Mouse (Mus musculus) lung, postnatal 0 days (tissue): ENCODE data around the gene Grap2. TPM values are rescaled to one million over a fixed set of nuclear protein-coding genes. Genes with fewer than 3 reads are reported as not detected.

ENCODE experiments used
- ATAC-seq: fragments of 200-750 bp; cut with Nextera tagmentation; 2 replicates; pipeline ENCODE4 v1.8.0; 2017; ENCODE audit warnings: moderate library complexity
- DNase-seq: peaks from one replicate; pipeline ENCODE4 v3.0.0-alpha.2; 2016; ENCODE audit warnings: low spot score
- H3K27ac ChIP-seq: fragments of 300-500 bp; sonication (generic); 2 replicates; pipeline ENCODE4 v1.5.1; 2014; ENCODE audit warnings: antibody characterized with exemption, mild to moderate bottlenecking, low read length, mixed read lengths
- H3K27me3 ChIP-seq: fragments of 300-500 bp; sonication (generic); replicated peaks from 2 replicates; pipeline ENCODE4 v1.6.1; 2014; ENCODE audit warnings: low read length, mixed read lengths; ENCODE audit not compliant: insufficient read depth
- H3K36me3 ChIP-seq: fragments of 300-500 bp; sonication (generic); 2 replicates; pipeline ENCODE4 v1.6.1; 2014; ENCODE audit warnings: low read length, mixed read lengths; ENCODE audit not compliant: insufficient read depth
- H3K4me1 ChIP-seq: fragments of 300-500 bp; sonication (generic); 2 replicates; pipeline ENCODE4 v1.6.1; 2014; ENCODE audit warnings: antibody characterized with exemption, low read depth, low read length, mixed read lengths; ENCODE audit not compliant: insufficient read depth
- H3K4me2 ChIP-seq: fragments of 300-500 bp; sonication (generic); replicated peaks from 2 replicates; pipeline ENCODE4 v1.6.1; 2014; ENCODE audit warnings: low read depth, mild to moderate bottlenecking, low read length, moderate library complexity, mixed read lengths
- H3K4me3 ChIP-seq: fragments of 300-500 bp; sonication (generic); 2 replicates; pipeline ENCODE4 v1.5.1; 2014; ENCODE audit warnings: low read depth, low read length
- H3K9ac ChIP-seq: fragments of 300-500 bp; sonication (generic); replicated peaks from 2 replicates; pipeline ENCODE4 v1.6.1; 2014; ENCODE audit warnings: low read depth, mild to moderate bottlenecking
- H3K9me3 ChIP-seq: fragments of 300-500 bp; sonication (generic); 2 replicates; pipeline ENCODE4 v1.6.1; 2016; ENCODE audit warnings: low read length, mixed read lengths
- CTCF ChIP-seq: IDR thresholded peaks from 2 replicates; pipeline ENCODE4 v1.5.1; 2016; ENCODE audit warnings: antibody characterized with exemption, mild to moderate bottlenecking
- EP300 ChIP-seq: IDR thresholded peaks from 2 replicates; pipeline ENCODE4 v1.6.1; 2016; ENCODE audit warnings: antibody characterized with exemption, mild to moderate bottlenecking, control low read depth
- WGBS: fragments of 180-500 bp; shearing (Covaris S2); extraction: QIAGEN DNeasy Blood & Tissue Kit; methylation state at CpG from one replicate; pipeline ENCODE4 v1.1.7; 2014; 5-methylcytosine and 5-hydroxymethylcytosine counted together
- polyA plus RNA-seq: library from polyadenylated mRNA; unstranded; fragments of >200 nt; fragmentation: Nextera tagmentation; extraction: Ambion mirVana; gene quantifications from 2 replicates; pipeline ENCODE4 v1.2.1, GENCODE M21; 2015

Gene Grap2
- polyA plus RNA-seq, 1 experiment from 2014 or later = 1.9 TPM

GRCm38 (mm10) chr15:80572811-80573520, 572 bp downstream of the Grap2 start:
- Histone ChIP-seq H3K4me1 (no peaks in the 10 kb centered on the region), H3K36me3 (no peaks in the 10 kb centered on the region), H3K27ac (no peak overlapping the region), H3K27me3 (0 out of 2 replicates have a peak, but pooled peaks cover 3% of the 10 kb centered on the region), H3K9me3 (no peaks in the 10 kb centered on the region), H3K4me3 (no peak overlapping the region), H3K4me2 (no peak overlapping the region), H3K9ac (no peak overlapping the region)
- no peak for TF ChIP-seq CTCF
- TF ChIP-seq EP300 = no peak
- 71% methylated on average over 9 of the region's 9 CpGs for whole genome bisulfite sequencing
- ATAC-seq (no peak), DNase-seq (no peak)

GRCm38 (mm10) chr15:80574211-80575040, 2.0 kb downstream of the Grap2 start:
- TF ChIP-seq EP300 (no peak), CTCF (no peak)
- Histone ChIP-seq H3K4me3 (no peak overlapping the region), H3K9me3 (no peaks in the 10 kb centered on the region), H3K36me3 (no peaks in the 10 kb centered on the region), H3K27ac (no peak overlapping the region), H3K4me1 (no peaks in the 10 kb centered on the region), H3K27me3 (0 out of 2 replicates have a peak, but pooled peaks cover 3% of the 10 kb centered on the region), H3K4me2 (no peak overlapping the region), H3K9ac (no peak overlapping the region)
- WGBS = 88% methylated on average over 17 of the region's 17 CpGs
- DNase-seq (no peak), ATAC-seq (no peak)

- Histone ChIP-seq H3K27ac (no peak overlapping the region), H3K9me3 (no peaks in the 10 kb centered on the region), H3K4me2 (no peak overlapping the region), H3K4me1 (no peaks in the 10 kb centered on the region), H3K27me3 (0 out of 2 replicates have a peak, but pooled peaks cover 3% of the 10 kb centered on the region), H3K36me3 (no peaks in the 10 kb centered on the region), H3K9ac (no peak overlapping the region), H3K4me3 (no peak overlapping the region)
- no peak for DNase-seq
- ATAC-seq = no peak
- 87% methylated on average over 13 of the region's 13 CpGs for WGBS
- no peak for TF ChIP-seq EP300
- TF ChIP-seq CTCF = no peak
These were observed 3.5 kb downstream of the Grap2 start for GRCm38 (mm10) chr15:80575817-80576370.

- Histone ChIP-seq H3K9me3 (no peaks in the 10 kb centered on the region), H3K27me3 (0 out of 2 replicates have a peak, but pooled peaks cover 3% of the 10 kb centered on the region), H3K27ac (no peak overlapping the region), H3K4me1 (no peaks in the 10 kb centered on the region), H3K4me2 (no peak overlapping the region), H3K36me3 (no peaks in the 10 kb centered on the region), H3K9ac (no peak overlapping the region), H3K4me3 (no peak overlapping the region)
- no peak for TF ChIP-seq CTCF
- TF ChIP-seq EP300 = no peak
- no peak for DNase-seq
- no peak for ATAC-seq
- WGBS = 69% methylated on average over 11 of the region's 11 CpGs
These were observed 4.1 kb downstream of the Grap2 start for GRCm38 (mm10) chr15:80576415-80576994.

- no peak overlapping the region for H3K9ac ChIP-seq
- WGBS = 22% methylated on average over 22 of the region's 22 CpGs
- H3K4me3 ChIP-seq = no peak overlapping the region
- H3K27me3 ChIP-seq = 0 out of 2 replicates have a peak, but pooled peaks cover 3% of the 10 kb centered on the region
- no peak for TF ChIP-seq EP300
- no peak for TF ChIP-seq CTCF
- H3K4me2 ChIP-seq = no peak overlapping the region
- no peak for DNase-seq
- no peak for ATAC-seq
- H3K9me3 ChIP-seq = no peaks in the 10 kb centered on the region
- no peaks in the 10 kb centered on the region for H3K4me1 ChIP-seq
- H3K36me3 ChIP-seq = no peaks in the 10 kb centered on the region
- H3K27ac ChIP-seq = no peak overlapping the region
These were observed 5.0 kb downstream of the Grap2 start for GRCm38 (mm10) chr15:80577166-80577960.
